Mouse (Mus musculus) embryo, embryonic 10 days (tissue): ENCODE measurements around the gene Ssu72.
A peak's percentile ranks its signal among the peaks of the same experiment; 100 is the strongest.
"Not testable (repeated sequence)": the region's sequence is repeated elsewhere in the genome, so short reads cannot be mapped to it uniquely, and the experiment has no call there.

ENCODE experiments used
- DNase-seq: peaks from one replicate; pipeline ENCODE4 v3.0.0-alpha.2; 2015; ENCODE audit warnings: low spot score

Gene Ssu72

DNA sequence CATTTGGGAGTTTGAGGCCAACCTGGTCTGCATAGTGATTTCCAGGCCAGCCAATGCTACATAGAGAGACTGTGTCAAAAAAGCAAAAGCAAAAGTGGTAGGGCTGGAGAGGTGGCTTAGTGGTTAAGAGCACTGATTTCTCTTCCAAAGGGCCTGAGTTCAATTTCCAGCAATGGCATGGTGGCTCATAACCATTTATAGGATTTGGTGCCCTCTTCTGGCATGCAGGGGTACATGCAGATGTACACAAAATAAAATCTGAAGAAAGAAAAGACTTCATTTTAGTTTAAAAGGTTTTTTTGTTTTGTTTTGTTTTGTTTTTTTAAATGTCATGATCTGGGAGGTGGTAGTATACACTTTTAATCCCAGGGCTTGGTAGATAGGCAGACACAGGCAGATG is 4.2 kb upstream of the Ssu72 start:
- peak; percentile 55 for DNase-seq

DNA sequence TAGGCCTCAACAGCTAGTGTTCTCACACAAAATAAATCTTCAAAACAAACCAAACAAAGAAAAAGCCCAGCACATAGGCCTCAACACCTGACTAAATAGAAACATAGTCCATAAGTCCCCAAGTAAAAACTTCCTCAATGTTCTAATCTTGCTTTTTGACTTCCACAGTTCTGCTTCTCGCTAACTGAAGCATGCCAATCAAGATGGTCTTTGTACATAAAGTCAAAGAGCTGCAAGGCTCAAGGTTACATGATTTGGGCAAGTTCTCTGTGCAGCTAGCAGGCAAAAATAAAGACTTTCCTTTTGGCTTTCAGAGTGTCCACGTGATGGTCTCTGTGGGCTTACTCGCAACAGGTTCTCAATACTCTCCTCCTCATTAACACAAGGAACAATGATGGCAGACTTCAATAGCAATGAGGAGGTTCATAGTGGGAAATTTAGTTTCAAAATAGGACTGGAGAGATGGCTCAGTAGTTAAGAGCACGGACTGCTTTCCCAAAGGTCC is 1.1 kb upstream of the Ssu72 start:
- DNase-seq = no peak

DNA sequence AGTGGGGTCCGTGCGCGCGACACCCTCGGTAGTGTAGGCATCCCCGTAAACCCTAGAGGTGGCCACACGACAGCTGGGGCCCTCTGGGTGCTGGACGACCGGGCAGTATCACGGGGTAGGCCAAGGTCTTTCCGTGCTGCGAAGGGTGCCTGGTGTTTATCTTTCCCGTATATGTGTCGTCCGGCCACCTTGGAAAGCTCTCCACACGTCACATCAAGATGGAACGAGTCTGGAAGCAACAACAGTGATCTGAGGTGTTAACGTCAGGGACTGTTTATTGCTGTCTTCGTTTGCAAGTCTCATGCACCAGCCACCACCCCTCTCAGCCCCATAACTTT is 961 bp downstream of the Ssu72 start:
- DNase-seq = peak; percentile 33

DNA sequence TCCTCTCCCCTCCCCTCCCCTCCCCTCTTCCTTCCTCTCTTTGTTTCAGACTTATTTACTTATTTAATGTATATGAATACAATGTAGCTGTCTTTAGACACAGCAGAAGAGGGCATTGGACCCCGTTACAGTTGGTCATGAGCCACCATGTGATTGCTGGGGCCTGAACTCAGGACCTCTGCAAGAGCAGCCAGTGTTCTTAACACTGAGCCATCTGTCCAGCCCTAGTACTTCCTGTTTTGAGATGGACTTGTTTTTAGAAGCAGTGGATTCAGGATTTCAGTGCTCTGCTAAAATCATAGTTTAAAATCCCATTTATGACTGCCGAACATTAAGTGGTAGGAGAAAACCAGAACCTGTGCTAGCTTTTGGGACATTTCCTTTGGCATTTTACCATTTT is 4.0 kb downstream of the Ssu72 start:
- no peak for DNase-seq

DNA sequence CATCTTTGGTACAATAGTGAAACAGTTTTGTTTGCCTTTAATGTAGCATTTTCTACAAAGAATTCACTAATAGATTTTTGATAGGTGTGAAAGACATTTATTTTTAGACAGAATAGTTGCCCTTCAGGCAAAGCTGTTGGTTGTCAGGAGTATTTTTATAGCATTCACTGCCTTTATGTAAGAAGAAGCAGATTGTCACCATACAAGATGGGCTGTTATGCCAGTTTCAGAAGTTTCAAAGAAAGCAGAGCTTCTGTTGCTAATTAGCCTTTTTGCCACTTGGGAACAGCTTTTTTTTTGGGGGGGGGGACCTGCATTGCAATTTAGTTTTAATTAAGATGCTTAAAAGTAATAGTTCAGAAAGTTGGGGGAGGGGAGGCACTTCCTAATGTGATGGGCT is 4.4 kb downstream of the Ssu72 start:
- DNase-seq = no peak

DNA sequence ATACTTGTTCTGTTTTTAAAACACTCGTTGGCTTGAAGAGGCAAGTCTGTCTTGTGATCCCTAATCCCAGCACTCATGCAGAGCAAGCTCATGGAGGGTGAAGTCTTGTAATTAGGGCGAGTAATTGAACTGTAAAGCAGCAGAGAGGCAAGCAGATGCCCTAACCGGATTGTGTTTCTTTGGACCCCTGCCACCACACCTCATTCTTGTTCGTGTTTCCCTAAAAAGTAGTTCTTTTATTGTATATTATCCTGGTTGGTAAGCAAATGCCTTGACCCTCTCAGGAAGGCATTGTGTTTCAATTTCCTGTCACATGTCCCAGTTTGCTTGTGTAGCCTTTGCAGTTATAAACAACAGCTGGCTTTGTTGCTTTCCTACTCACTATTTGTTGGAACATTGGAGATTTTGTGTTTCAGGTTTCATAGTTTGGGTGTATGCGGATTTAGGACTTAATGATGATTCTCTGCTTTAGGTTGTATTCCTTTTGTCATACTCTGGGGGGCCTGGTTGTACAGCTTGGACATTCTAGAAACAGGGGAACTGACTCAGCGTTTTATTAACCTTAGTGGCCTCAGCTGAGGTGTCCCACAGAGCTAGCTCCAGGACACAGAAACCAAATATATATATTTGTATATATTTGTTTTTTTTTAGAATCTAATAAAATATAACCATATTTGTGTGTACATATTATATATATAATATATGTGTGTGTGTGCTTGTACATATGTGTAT is 6.1 kb downstream of the Ssu72 start:
- no peak for DNase-seq

DNA sequence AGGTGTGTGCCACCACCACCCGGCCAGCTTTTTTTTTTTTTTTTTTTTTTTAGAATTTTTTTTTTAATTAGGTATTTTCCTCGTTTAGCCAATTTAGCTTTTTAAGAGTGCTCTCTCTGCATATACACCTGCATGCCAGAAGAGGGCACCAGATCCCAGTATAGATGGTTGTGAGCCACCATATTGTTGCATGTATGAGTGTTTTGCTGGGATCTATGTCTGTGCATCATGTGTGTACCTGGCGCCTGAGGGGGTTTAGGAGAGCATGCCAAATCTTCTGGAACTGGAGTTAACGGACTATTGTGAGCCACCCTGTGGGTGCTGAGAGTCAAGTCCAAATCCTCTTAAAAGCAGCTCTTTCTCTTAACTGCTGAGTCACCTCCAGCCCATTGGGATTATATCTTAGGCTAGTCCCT is 17.1 kb downstream of the Ssu72 start:
- peak; percentile 33 for DNase-seq

DNA sequence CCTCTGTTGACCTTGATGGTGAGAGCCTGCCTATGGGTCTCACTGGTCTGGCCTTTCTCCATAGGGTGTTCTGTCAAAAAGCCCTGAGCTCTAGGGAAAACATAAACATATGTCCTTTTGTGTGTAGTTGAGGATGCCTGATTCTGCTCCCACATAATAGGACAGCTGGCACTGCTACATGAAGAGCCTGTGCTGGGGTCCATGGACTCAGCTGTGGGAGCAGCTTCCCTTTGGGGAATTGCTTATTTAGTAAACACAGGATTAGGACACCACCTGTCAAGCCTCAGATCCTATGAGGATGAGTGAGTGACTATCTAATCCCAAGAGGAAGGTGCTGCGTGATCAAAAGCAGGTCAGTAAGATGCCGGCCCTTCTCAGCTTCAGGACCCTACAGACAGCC is 23.4 kb downstream of the Ssu72 start:
- no peak for DNase-seq

DNA sequence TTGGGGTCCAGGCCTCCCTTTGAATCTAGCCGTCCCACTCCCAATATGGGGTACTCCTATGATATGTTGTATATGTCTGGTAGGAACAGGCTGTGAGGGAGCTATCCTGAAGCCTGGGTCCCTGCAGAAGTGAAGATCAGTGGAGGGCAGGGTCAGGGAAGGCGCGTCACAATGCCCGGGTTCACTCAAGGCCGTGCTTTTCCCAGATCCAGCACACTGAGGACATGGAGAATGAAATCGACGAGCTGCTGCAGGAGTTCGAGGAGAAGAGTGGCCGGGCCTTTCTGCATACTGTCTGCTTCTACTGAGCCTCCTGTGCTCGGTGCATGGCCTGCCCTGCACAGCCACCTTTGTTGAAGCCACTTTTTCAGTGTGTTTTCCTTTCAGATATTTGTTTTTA is 28.7 kb downstream of the Ssu72 start:
- DNase-seq = no peak

DNA sequence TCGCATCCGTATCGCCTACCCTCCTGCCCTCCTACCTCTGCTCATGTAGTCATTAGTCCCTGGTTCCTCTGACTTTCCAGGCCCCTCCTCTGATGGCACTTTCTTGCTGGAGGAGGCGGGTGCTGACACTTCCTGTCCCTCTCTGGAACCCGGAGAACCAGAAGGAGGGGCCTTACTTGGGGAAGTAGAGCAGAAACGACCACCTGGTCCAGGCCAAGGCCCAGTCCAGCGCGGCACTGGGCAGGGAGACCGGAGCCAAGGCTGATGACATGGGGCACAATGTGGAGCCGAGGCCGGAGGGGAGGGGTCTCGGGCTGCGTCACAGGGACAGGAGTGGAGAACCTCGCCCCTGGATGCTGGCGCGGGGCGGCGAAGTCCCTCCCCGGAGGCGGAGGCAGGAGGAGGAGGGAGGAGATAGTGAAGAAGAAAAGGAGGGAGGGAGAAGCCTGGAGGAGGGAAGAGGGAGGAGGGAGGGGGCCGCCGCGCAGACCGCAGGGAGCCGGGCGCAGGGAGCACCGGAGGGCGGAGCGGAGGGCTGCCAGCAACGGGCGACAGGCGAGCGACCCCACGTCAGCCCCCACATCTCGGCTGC is 29.8 kb downstream of the Ssu72 start, which contains the start of gene Tmem240:
TSS of gene Tmem240 (plus strand) at position 451 of the 592 bp plus-strand sequence.
- DNase-seq = peak; percentile 95

DNA sequence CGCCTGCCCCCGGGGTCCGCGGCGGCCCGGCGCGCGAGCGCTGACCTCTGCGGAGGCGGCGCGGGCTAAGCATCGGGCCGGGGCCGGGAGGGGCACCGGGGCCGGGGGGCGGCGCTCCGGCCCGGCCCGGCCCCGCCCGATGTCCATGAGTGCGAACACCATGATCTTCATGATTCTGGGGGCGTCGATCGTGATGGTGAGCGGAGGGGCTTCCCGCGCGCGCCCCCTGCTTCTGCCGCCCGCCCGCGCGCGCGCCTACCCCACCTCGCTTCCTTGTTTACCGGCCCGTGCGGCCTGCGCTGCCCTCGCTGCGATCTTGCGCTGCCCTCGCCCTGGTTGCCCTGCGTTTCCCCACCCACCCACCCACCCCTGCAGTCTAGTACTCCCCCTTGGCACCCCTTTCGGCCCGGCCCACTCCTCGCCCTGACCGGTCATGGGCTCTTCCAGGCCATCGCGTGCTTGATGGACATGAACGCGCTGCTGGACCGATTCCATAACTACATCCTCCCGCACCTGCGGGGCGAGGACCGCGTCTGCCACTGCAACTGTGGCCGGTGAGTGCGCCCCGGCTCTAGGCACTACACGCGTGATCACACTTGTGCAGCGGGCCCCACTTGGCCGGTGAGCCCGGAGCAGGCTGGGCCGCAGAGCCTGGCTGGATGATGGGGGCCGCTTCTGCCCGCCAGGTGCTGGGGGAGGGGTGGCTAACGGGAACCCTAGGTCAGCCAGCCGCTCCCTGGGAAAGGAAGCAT is 30.5 kb downstream of the Ssu72 start:
- DNase-seq = peak; percentile 63

DNA sequence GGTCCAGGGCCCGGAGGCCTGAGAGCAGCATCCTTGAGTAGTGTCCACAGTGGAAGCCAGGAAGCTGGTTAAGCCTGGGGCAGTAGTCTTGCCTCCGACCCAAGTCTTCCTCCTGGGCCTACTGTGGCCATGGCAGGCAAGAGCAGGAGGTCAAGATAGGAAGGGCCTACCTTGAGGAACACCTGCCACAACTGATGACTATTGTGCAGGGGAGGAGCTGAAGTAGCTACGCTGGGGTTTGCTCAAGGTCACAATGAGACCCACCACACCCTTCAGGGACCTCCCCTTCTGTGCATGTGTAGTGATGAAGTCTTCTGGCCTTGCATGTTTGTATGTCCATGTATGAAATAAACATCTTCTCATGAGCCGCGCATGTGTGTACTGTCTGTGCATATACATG is 31.2 kb downstream of the Ssu72 start:
- DNase-seq = no peak

DNA sequence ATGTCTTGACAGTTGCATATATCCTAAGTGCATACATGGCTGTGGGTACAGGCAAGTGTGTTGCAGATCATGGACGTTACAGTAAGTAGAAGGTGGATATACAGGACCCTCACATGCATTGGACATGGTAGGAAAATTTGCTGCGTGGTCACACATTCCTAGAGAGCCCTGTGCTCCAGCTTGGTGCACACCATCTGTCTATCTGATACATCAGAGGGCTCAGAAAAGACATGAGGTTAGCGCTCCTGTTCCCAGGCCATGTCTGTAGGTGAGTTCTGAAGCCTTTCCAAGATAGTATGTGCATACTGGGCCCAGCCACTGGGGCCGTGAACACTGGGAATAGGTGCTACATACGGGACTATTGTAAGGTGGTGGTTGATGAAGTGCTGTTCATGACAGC is 31.8 kb downstream of the Ssu72 start:
- DNase-seq = no peak

DNA sequence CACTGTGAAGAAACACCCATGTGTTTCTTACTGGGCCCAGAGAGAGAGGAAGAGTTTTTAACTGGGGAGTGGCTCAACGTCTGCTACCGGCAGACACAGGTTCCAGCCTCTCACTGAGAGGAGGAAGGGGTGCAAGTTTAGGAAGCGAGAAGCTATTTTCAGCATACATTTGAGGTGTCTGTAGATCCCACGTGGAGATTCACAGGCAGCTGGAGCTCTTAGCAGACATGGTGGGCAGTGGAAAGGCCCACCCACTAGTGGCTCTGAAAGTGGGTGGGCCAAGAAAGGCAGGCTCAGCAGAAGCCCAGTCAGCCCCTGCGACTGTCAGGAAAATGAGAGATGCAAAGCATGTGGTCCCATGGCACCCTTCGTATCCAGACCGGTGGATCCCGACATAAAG is 33.7 kb downstream of the Ssu72 start:
- DNase-seq = no peak

DNA sequence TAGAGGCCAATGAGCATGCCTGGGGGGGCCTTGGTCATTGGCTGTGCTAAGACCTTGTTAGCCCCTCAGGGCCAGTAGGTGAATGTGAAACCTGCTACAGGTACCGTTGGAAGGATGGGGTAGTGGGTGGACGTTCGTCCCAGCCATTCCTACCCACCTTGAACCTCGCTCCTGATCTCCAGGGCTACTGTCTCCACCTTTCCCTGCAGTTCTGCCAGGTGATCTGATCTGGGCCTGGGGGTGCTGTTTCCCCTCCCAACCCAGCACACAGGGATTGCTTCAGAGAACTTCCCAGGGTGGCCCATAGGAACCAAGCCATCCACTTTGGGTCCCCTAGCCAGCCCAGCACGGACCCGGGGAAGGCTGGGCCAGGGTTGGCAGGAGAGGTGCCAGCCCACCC is 34.6 kb downstream of the Ssu72 start:
- DNase-seq = no peak

DNA sequence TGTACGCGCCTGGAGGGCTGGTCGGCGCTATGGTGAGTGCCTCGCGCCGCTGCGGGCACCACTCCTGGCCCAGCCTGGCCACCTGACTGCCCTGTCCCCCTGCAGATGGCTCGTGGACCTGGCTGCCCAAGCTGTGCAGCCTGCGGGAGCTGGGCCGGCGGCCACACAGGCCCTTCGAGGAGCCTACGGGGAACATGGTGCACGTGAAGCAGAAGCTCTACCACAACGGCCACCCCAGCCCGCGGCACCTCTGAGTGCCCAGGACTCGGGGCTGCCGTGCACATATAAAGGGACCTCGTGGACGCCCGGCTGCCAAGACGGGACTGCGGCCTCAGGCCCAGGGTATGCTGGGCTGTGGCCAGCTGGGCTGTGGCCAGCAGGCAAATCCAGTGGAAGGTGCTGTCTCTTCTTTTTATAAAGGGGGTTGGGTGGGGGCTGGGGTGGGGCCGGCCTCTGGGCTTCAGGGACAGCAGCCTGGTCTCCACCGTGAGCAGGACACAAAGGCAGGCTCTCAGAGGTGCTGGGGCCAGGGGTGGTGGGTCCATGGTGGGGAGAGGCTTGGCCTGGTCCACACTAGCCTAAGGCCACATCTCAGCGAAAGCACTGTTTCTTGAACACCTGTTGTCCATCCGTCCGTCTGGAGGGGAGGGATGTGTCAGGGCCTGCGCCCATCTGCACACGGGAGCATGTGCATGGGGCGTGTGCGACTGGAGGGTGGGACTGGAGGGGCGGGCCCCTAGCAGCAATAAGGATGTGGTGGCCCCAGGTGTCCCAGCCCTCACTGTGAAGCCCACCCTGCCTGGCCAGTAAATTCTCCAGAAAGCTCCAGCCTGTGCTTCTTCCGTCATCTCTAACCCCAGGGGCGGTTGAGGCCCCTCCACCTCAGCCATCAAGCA is 35.4 kb downstream of the Ssu72 start:
- DNase-seq = no peak

DNA sequence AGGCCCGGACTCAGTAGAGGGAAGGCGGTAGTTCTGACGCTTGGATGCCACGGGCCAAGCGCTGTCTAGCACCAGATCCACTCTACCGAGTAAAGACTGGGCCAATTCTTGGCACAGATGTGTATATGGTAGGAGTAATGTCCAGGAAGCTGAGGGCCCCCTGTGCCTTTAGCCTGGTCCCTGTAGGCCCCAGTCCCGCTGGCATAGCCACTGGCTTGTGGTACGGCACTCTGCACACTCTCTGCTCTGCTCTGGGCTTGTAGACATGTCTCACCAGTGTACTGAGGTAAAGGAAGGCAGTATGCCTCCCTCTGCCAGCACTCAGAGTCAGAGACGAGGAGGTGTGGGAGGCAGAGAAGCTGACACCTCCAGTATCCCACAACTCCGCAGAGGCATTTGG is 36.1 kb downstream of the Ssu72 start:
- not testable (repeated sequence) for DNase-seq

DNA sequence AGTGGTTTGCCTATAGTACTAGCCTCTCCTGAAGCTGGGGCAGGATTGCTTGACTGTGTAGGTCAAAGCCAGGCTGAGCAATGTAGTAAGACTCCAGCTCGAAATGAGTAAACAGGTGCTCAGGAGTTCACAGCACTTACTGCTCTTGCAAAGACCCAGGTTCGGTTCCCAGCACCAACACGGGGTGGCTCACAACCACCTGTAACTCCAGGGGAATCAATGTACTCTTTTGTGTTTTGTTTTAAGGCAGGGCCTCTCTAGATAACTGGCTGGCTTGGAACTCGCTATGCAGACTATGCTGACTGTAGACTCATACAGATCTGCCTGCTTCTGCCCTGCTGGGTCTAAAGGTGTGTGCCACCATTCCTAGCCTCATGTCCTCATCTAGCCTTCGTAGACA is 38.1 kb downstream of the Ssu72 start:
- no peak for DNase-seq

DNA sequence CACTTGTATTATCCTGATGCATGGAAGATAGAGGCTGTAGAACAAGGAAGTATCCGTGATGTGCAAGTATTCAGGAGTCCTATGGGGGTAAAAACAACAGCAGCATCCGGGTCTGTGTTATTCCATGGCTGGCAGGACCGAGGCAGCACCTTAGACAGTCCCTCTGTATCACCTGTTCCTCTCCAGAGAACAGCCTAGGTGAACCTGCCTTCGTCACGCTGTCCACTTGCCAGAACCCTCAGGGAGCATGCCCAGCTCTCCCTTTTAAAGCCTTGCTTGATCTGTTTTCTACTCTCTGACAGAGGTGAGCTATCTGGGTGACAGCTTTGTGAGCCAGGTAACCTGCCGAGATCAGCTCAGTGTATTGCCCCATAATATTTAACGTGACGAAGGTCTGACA is 39.9 kb downstream of the Ssu72 start:
- DNase-seq = no peak

DNA sequence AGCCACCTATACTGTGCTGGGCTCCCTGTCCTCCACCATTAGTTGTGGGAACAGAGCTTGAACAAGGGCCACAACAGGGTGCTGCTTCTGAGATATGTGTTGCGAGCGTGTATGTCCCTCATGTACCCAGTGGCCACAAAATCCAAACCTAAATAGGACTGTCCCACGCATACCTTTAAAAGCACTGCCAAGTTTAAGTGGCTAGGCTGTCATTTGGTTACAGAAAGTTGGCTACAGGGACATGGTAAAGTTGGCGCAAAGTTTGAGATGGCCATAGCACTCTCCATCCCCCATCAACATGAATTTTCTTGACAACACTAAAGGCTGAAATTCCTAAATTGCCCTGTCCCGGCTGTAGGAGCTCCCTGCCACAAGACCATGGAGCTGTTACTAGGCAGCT is 40.5 kb downstream of the Ssu72 start:
- DNase-seq = no peak

DNA sequence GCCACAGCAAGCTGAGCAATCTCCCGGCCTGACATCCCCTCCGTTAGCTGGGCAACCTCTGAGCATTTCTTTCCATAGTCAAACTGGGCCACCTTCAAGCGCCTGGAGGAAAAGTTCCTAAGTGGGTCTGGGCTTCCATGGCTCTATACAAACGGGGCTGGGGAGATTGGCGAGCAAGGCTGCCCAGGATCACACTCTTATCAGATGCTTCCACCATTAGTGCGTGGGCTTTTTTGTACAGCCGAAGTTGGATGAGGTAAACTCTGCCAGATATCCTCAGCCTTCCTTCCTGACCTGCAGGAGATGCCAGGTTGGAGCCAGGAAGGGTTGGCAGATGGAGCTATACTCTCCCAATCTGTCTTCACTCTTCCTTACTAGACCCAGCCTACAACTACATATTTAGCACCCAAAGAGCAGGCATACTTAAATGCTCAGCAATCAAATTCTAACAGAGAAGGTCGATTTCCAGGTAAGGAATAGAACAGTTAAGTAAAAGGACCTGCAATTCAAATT is 41.5 kb downstream of the Ssu72 start:
- no peak for DNase-seq
